Mouse (Mus musculus) kidney, embryonic 16.5 days (tissue): Measurements from ENCODE around the gene Zfpl1. TPM values are rescaled to one million over a fixed set of nuclear protein-coding genes. Genes with fewer than 3 reads are reported as not detected.
"Not testable (repeated sequence)": the region's sequence is repeated elsewhere in the genome, so short reads cannot be mapped to it uniquely, and the experiment has no call there.

Experiments used
- ATAC-seq: fragments of 200-750 bp; cut with Nextera tagmentation; 2 replicates; pipeline ENCODE4 v1.8.0; 2017; ENCODE audit warnings: moderate TSS enrichment; ENCODE audit not compliant: low FRiP score, low TSS enrichment
- H3K27ac ChIP-seq: fragments of 300-500 bp; sonication (generic); 2 replicates; pipeline ENCODE4 v1.5.1; 2014; ENCODE audit warnings: low read length
- H3K27me3 ChIP-seq: fragments of 300-500 bp; sonication (generic); 2 replicates; pipeline ENCODE4 v1.6.1; 2014; ENCODE audit warnings: low read length, control low read depth, mixed read lengths; ENCODE audit not compliant: insufficient read depth
- H3K36me3 ChIP-seq: fragments of 300-500 bp; sonication (generic); 2 replicates; pipeline ENCODE4 v1.6.1; 2014; ENCODE audit warnings: low read length, control low read depth, mixed read lengths; ENCODE audit not compliant: insufficient read depth
- H3K4me1 ChIP-seq: fragments of 300-500 bp; sonication (generic); 2 replicates; pipeline ENCODE4 v1.6.1; 2014; ENCODE audit warnings: low read length, control low read depth, mixed read lengths; ENCODE audit not compliant: insufficient read depth
- H3K4me2 ChIP-seq: fragments of 300-500 bp; sonication (generic); replicated peaks from 2 replicates; pipeline ENCODE4 v1.6.1; 2014; ENCODE audit warnings: low read depth, low read length
- H3K4me3 ChIP-seq: fragments of 300-500 bp; sonication (generic); 2 replicates; pipeline ENCODE4 v1.5.1; 2014; ENCODE audit warnings: mild to moderate bottlenecking, low read length
- H3K9ac ChIP-seq: fragments of 300-500 bp; sonication (generic); replicated peaks from 2 replicates; pipeline ENCODE4 v1.6.1; 2014; ENCODE audit warnings: low read length
- H3K9me3 ChIP-seq: fragments of 300-500 bp; sonication (generic); 2 replicates; pipeline ENCODE4 v1.6.1; 2016; ENCODE audit warnings: low read length, control low read depth
- WGBS: fragments of 180-500 bp; shearing (Covaris S2); extraction: QIAGEN DNeasy Blood & Tissue Kit; methylation state at CpG from one replicate; pipeline ENCODE4 v1.1.7; 2014; 5-methylcytosine and 5-hydroxymethylcytosine counted together
- polyA plus RNA-seq: library from polyadenylated mRNA; unstranded; fragments of >200 nt; fragmentation: Nextera tagmentation; extraction: Ambion mirVana; gene quantifications from 2 replicates; pipeline ENCODE4 v1.2.1, GENCODE M21; 2015

The Zfpl1 gene
- polyA plus RNA-seq, 1 experiment from 2014 or later: 78.9 TPM

- peak; percentile 10 for ATAC-seq
- peak overlapping the region; percentile 86 for H3K9ac ChIP-seq
- WGBS: under 1% methylated on average over 43 of the region's 44 CpGs
These were observed 37.4 kb downstream of the Zfpl1 start for GRCm38 (mm10) chr19:6047154-6047898.

GRCm38 (mm10) chr19:6046294-6047153 lies 38.2 kb downstream of the Zfpl1 start, which contains the start of gene Syvn1:
TSS of gene Syvn1 (plus strand) at chr19:6046576.
- Histone ChIP-seq H3K4me1 (peaks cover 25% of the 10 kb centered on the region), H3K4me2 (peak within 1 kb of the TSS; percentile 71)
- WGBS: 0% methylated on average over 65 of the region's 65 CpGs

More at GRCm38 (mm10) chr19:6047154-6047898, 37.4 kb downstream of the Zfpl1 start:
- peaks cover 17% of the 10 kb centered on the region for H3K4me1 ChIP-seq
- peak overlapping the region; percentile 71 for H3K4me2 ChIP-seq
- peak overlapping the region; percentile 98 for H3K27ac ChIP-seq
- peak overlapping the region; percentile 77 for H3K4me3 ChIP-seq
- H3K36me3 ChIP-seq: peaks cover 44% of the 10 kb centered on the region
- H3K9me3 ChIP-seq: no peaks in the 10 kb centered on the region
- no peaks in the 10 kb centered on the region for H3K27me3 ChIP-seq

GRCm38 (mm10) chr19:6045366-6046293 lies 39.1 kb downstream of the Zfpl1 start:
- peak overlapping the region; percentile 77 for H3K4me3 ChIP-seq
- H3K36me3 ChIP-seq: peaks cover 27% of the 10 kb centered on the region
- WGBS: 13% methylated on average over 20 of the region's 20 CpGs
- H3K9ac ChIP-seq: peak overlapping the region; percentile 86
- no peaks in the 10 kb centered on the region for H3K9me3 ChIP-seq
- H3K4me2 ChIP-seq: peak overlapping the region; percentile 71
- peaks cover 27% of the 10 kb centered on the region for H3K4me1 ChIP-seq
- no peaks in the 10 kb centered on the region for H3K27me3 ChIP-seq
- peak overlapping the region; percentile 98 for H3K27ac ChIP-seq
- ATAC-seq: peak; percentile 32

More at GRCm38 (mm10) chr19:6046294-6047153, 38.2 kb downstream of the Zfpl1 start, which contains the start of gene Syvn1:
- ATAC-seq: peak; percentile 90
- Histone ChIP-seq H3K36me3 (peaks cover 36% of the 10 kb centered on the region), H3K9me3 (no peaks in the 10 kb centered on the region), H3K27me3 (no peaks in the 10 kb centered on the region), H3K9ac (peak within 1 kb of the TSS; percentile 86), H3K4me3 (peak within 1 kb of the TSS; percentile 77), H3K27ac (peak within 1 kb of the TSS; percentile 98)

- not testable (repeated sequence) for ATAC-seq, H3K27ac ChIP-seq, H3K4me3 ChIP-seq, H3K4me2 ChIP-seq, H3K9ac ChIP-seq, H3K9me3 ChIP-seq, H3K27me3 ChIP-seq
- H3K4me1 ChIP-seq: peaks cover 27% of the 10 kb centered on the region
- peaks cover 12% of the 10 kb centered on the region for H3K36me3 ChIP-seq
- 58% methylated on average over 4 of the region's 4 CpGs for WGBS
These were observed 40.7 kb downstream of the Zfpl1 start for GRCm38 (mm10) chr19:6044102-6044501.

GRCm38 (mm10) chr19:6042293-6042692 lies 42.5 kb downstream of the Zfpl1 start:
- no peak overlapping the region for H3K9ac ChIP-seq
- no peak for ATAC-seq
- no peak overlapping the region for H3K4me2 ChIP-seq
- H3K4me1 ChIP-seq: peaks cover 19% of the 10 kb centered on the region
- H3K27ac ChIP-seq: peak overlapping the region; percentile 29; the same call in 1 of the 2 replicates
- WGBS: 72% methylated on average over 9 of the region's 9 CpGs
- no peaks in the 10 kb centered on the region for H3K27me3 ChIP-seq
- H3K4me3 ChIP-seq: no peak overlapping the region
- H3K9me3 ChIP-seq: no peaks in the 10 kb centered on the region
- no peaks in the 10 kb centered on the region for H3K36me3 ChIP-seq

- no peak for ATAC-seq
- Histone ChIP-seq H3K4me3 (no peak overlapping the region), H3K27me3 (no peaks in the 10 kb centered on the region), H3K4me2 (no peak overlapping the region), H3K36me3 (no peaks in the 10 kb centered on the region), H3K9me3 (no peaks in the 10 kb centered on the region), H3K4me1 (peaks cover 11% of the 10 kb centered on the region), H3K9ac (no peak overlapping the region), H3K27ac (no peak overlapping the region)
These were observed 44.8 kb downstream of the Zfpl1 start for GRCm38 (mm10) chr19:6040002-6040401.

- no peaks in the 10 kb centered on the region for H3K36me3 ChIP-seq
- peaks cover 11% of the 10 kb centered on the region; the same call in 1 of the 2 replicates for H3K4me1 ChIP-seq
- no peak for ATAC-seq
- no peaks in the 10 kb centered on the region for H3K9me3 ChIP-seq
- no peak overlapping the region for H3K27ac ChIP-seq
- H3K4me2 ChIP-seq: no peak overlapping the region
- H3K9ac ChIP-seq: no peak overlapping the region
- H3K4me3 ChIP-seq: no peak overlapping the region
- H3K27me3 ChIP-seq: no peaks in the 10 kb centered on the region
- 78% methylated on average over 7 of the region's 7 CpGs for WGBS
These were observed 46.4 kb downstream of the Zfpl1 start for GRCm38 (mm10) chr19:6038326-6038725.

- H3K4me1 ChIP-seq: peaks cover 11% of the 10 kb centered on the region; the same call in 1 of the 2 replicates
- no peak overlapping the region for H3K27ac ChIP-seq
- no peak overlapping the region for H3K9ac ChIP-seq
- ATAC-seq: no peak
- H3K27me3 ChIP-seq: no peaks in the 10 kb centered on the region
- no peak overlapping the region for H3K4me3 ChIP-seq
- no peaks in the 10 kb centered on the region for H3K9me3 ChIP-seq
- H3K36me3 ChIP-seq: no peaks in the 10 kb centered on the region
- no peak overlapping the region for H3K4me2 ChIP-seq
These were observed 47.1 kb downstream of the Zfpl1 start for GRCm38 (mm10) chr19:6037695-6038094.

GRCm38 (mm10) chr19:6035966-6036585 lies 48.7 kb downstream of the Zfpl1 start:
- H3K27ac ChIP-seq: no peak overlapping the region
- 74% methylated on average over 9 of the region's 9 CpGs for WGBS
- no peak for ATAC-seq

More at GRCm38 (mm10) chr19:6035966-6036585, 48.7 kb downstream of the Zfpl1 start:
- Histone ChIP-seq H3K9me3 (no peaks in the 10 kb centered on the region), H3K4me1 (no peaks in the 10 kb centered on the region), H3K9ac (no peak overlapping the region), H3K27me3 (no peaks in the 10 kb centered on the region), H3K36me3 (no peaks in the 10 kb centered on the region), H3K4me2 (no peak overlapping the region), H3K4me3 (no peak overlapping the region)
